Mouse (Mus musculus): ENCODE data around the gene Crygf.
"Not testable (repeated sequence)": the region's sequence is repeated elsewhere in the genome, so short reads cannot be mapped to it uniquely, and the experiment has no call there.

Crygf gene

DNA sequence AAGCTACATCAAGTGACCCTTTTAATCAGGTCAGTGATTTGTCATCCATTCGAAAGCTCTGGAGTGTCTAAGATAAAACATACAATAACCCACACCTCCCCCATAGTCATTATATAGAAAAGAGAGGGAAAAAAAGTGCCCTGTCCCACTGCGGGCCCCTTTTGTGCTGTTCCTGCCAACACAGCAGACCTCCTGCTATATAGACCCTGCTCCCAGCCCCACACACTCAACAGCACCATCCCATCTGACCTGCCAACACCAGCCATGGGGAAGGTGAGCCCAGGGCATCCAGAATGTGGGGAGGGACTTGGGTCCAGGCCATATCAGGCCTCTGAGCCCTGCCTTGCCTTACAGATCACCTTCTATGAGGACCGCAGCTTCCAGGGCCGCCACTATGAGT lies at the start of gene Crygf:
Gene Crygf (plus strand): TSS at position 227 of the 400 bp plus-strand sequence.
- DNase-seq (ENCODE audit: low spot score) = no peak

DNA sequence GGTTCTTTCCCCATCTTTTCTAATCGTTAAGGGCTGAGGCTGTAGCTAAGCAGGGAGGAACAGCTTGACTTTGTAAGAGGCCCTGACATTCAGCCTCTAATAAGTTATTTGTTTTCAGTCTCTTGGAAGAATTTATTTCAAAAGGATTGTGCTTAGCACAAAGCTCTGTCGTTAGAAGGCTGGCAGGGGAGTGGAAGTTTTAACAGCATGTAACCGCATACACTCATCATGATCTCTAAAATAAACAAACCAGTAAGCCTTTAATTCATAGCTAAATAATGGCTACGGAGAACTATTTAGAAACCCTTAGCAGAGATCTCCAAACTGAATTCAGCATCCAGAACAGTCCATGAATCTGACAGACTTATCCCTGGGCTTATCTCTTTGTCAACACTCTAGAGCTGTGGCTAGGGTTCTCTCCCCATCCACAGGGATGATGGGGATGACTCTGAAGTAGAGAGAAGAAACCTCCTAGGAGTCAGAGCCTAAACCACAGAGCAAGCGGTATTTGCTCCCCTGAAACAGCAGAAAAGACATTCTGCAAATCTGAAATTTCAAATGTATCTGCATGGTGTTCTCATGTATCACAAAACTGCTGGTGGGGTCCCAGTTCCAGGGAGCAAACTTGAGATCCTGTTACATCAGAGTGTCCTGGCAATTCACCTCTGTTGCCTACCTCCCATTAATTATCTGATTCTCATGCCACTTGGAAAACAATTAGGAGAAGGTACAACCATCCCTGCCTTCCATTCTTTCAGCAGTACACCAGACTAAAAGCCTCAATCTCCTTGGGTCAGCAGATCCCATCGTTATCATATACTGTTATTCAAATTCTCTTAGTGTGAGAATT lies 734 bp upstream of the Crygf start:
- no peak for DNase-seq (ENCODE audit: low spot score)

DNA sequence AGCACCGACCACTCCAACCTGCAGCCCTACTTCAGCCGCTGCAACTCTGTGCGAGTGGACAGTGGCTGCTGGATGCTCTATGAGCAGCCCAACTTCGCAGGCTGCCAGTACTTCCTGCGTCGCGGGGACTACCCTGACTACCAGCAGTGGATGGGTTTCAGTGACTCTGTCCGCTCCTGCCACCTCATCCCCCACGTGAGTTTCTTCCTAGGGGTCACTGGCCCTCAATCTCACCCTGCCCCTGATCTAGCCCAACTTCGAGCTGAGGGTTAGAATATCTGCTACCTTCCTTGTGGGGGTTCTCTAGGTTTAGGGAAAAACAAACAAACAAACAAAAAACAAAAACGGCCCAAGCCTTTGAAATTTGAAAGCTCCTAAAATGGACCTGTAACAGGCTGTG lies 376 bp downstream of the Crygf start:
- DNase-seq (ENCODE audit: low spot score) = not testable (repeated sequence)

GRCm38 (mm10) chr1:65930055-65930454 lies 3.7 kb downstream of the Crygf start:
- no peak for DNase-seq (ENCODE audit: low spot score)

DNA sequence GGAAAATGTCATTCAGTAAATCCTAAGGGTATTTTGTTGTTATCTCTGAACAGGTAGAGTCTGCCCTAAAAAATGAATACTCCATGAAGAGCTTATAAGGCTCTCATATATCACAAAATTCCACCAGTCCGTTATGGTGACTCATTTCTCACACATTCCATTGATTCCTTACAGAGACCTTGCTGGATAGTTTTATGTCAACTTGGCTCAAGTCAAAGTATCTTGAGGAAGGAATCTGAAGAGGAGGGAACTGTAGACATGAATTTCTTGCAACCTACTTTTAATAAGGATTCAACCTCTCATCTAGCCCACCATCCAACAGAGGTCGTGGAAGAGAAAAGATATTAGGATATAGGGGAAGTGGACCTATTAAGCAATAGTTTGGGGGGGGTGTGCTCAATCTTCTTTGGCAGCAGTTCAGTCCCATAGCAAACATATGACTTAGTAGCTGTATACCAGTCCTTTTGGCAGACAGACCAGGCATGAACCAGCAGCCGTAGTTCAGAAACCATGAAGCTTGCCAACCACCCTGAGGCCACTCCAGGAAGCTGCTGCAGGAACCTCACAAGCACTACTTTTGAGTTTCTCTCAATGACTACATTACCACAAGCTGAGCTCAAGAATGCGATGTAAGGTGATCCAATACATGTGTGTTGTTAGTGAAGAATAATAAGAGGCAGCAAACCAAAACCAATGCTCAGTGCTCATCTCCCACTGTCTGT lies 5.9 kb downstream of the Crygf start:
- no peak for DNase-seq (ENCODE audit: low spot score)

All from layer of hippocampus, adult 11-12 months (tissue).